Mouse (Mus musculus): ENCODE measurements around the gene Agbl4.

DNA sequence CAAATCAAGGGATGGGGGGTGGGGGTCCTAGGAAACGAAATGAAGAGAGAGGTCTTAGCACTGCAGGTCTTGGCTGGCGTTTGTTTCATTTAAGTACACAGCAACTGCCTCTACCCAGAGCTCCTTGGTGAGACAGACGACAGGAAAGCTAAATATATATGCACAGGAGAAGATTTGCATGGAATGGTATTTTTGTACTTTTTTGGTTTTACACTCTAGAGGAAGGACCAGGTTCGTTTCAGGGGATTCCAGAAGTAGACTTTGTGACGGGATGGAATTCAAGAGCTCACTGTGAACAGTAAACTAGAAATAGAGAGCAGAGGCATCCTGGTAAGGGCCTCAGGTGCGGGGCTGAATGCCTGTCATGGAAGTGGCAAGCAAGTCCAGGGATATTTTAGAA is 1024.3 kb downstream of the Agbl4 start:
- TF ChIP-seq CTCF (conservative IDR thresholded peaks at IDR 0.05 in 1 of 2, IDR thresholded peaks at IDR 0.05 in 1 of 2; ENCODE audit: low read depth in 2 of 2, low read length in 2 of 2) (no peak), ZMIZ1 (IDR thresholded peaks at IDR 0.05; ENCODE audit: low read depth, low read length) (no peak), EP300 (IDR thresholded peaks at IDR 0.05; ENCODE audit: low read length) (peak; percentile 75), ZC3H11A (IDR thresholded peaks at IDR 0.05; ENCODE audit: low read depth, low read length) (no peak)
